Mouse (Mus musculus) testis, adult 2 months (tissue): ENCODE results near the gene Olfr315.

ENCODE experiments used
- CTCF ChIP-seq: fragments of 200-500 bp; IDR thresholded peaks from 2 replicates; pipeline ENCODE4 v1.5.1; 2012; ENCODE audit warnings: low read depth, mild to moderate bottlenecking, inconsistent platforms, low read length, moderate library complexity; ENCODE audit not compliant: control insufficient read depth, insufficient read depth, insufficient replicate concordance
- POLR2A ChIP-seq: fragments of 200-500 bp; IDR thresholded peaks from 2 replicates; pipeline ENCODE4 v1.6.1; 2012; ENCODE audit warnings: low read depth, mild to moderate bottlenecking, inconsistent platforms, low read length, moderate library complexity; ENCODE audit not compliant: control insufficient read depth

DNA sequence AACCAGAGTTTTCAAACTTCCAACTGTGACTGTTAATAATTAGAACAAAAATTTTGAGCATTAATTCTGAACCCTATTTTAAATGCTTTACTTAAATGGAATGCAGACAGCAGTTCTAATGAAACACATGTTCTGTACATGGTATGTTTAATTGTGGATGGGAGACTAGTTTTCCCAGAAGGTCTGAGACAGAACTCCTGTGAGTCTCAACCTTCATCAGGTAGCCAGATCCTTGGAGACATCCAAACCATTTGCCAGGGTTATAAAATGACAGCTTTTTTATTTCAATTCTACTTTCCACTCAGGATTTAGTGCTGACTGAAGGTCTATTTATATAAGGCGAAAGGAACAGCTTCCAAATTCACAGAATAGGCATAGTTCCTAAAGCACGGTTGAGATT, 20.6 kb upstream of the Olfr315 start, which contains the start of gene Olfr316:
- TF ChIP-seq CTCF = no peak
- TF ChIP-seq POLR2A = no peak
